Mouse (Mus musculus): ENCODE data around the gene Copz2. TPM values are rescaled to one million over a fixed set of nuclear protein-coding genes. Genes with fewer than 3 reads are reported as not detected.

Gene Copz2
- polyA plus RNA-seq, 1 experiment from 2014 or later, result 10.4 TPM

GRCm38 (mm10) chr11:96832973-96833372 is 16.7 kb upstream of the Copz2 start:
- no peak overlapping the region for H3K4me3 ChIP-seq (replicated peaks; ENCODE audit: low read length)
- no peak overlapping the region for H3K9ac ChIP-seq (replicated peaks; ENCODE audit: low read depth, low read length)
- WGBS, result 66% methylated on average over 2 of the region's 2 CpGs
- no peaks in the 10 kb centered on the region for H3K36me3 ChIP-seq (ENCODE audit: control insufficient read depth, insufficient read depth)
- H3K27me3 ChIP-seq (replicated peaks; ENCODE audit: control insufficient read depth, insufficient read depth, low read length), result no peaks in the 10 kb centered on the region
- ATAC-seq, result no peak
- no peak overlapping the region for H3K4me2 ChIP-seq (ENCODE audit: low read length)
- H3K4me1 ChIP-seq (replicated peaks; ENCODE audit: control insufficient read depth, insufficient read depth, low read length), result peaks cover 13% of the 10 kb centered on the region
- no peak overlapping the region for H3K27ac ChIP-seq (ENCODE audit: low read length)
- H3K9me3 ChIP-seq (ENCODE audit: control insufficient read depth, low read length), result no peaks in the 10 kb centered on the region

- H3K9ac ChIP-seq (replicated peaks; ENCODE audit: low read depth, low read length), result no peak overlapping the region
- H3K4me2 ChIP-seq (ENCODE audit: low read length), result no peak overlapping the region
- H3K27me3 ChIP-seq (replicated peaks; ENCODE audit: control insufficient read depth, insufficient read depth, low read length), result no peaks in the 10 kb centered on the region
- H3K4me1 ChIP-seq (replicated peaks; ENCODE audit: control insufficient read depth, insufficient read depth, low read length), result peaks cover 4% of the 10 kb centered on the region
- H3K4me3 ChIP-seq (replicated peaks; ENCODE audit: low read length), result no peak overlapping the region
- ATAC-seq, result no peak
- no peak overlapping the region for H3K27ac ChIP-seq (ENCODE audit: low read length)
- WGBS, result 95% methylated on average over 1 of the region's 1 CpGs
- H3K36me3 ChIP-seq (ENCODE audit: control insufficient read depth, insufficient read depth), result no peaks in the 10 kb centered on the region
- H3K9me3 ChIP-seq (ENCODE audit: control insufficient read depth, low read length), result no peaks in the 10 kb centered on the region
These were observed 15.5 kb upstream of the Copz2 start for GRCm38 (mm10) chr11:96834127-96834526.

GRCm38 (mm10) chr11:96837298-96837697 is 12.4 kb upstream of the Copz2 start:
- 30% methylated on average over 9 of the region's 9 CpGs for WGBS
- no peaks in the 10 kb centered on the region for H3K27me3 ChIP-seq (replicated peaks; ENCODE audit: control insufficient read depth, insufficient read depth, low read length)
- H3K9ac ChIP-seq (replicated peaks; ENCODE audit: low read depth, low read length), result no peak overlapping the region
- H3K4me2 ChIP-seq (ENCODE audit: low read length), result no peak overlapping the region
- H3K36me3 ChIP-seq (ENCODE audit: control insufficient read depth, insufficient read depth), result no peaks in the 10 kb centered on the region
- H3K4me3 ChIP-seq (replicated peaks; ENCODE audit: low read length), result no peak overlapping the region
- no peak for ATAC-seq
- H3K9me3 ChIP-seq (ENCODE audit: control insufficient read depth, low read length), result no peaks in the 10 kb centered on the region
- no peaks in the 10 kb centered on the region for H3K4me1 ChIP-seq (replicated peaks; ENCODE audit: control insufficient read depth, insufficient read depth, low read length)
- H3K27ac ChIP-seq (ENCODE audit: low read length), result no peak overlapping the region

- Histone ChIP-seq H3K27ac (ENCODE audit: low read length) (no peak overlapping the region), H3K9me3 (ENCODE audit: control insufficient read depth, low read length) (no peaks in the 10 kb centered on the region), H3K36me3 (ENCODE audit: control insufficient read depth, insufficient read depth) (no peaks in the 10 kb centered on the region), H3K4me1 (replicated peaks; ENCODE audit: control insufficient read depth, insufficient read depth, low read length) (no peaks in the 10 kb centered on the region), H3K4me3 (replicated peaks; ENCODE audit: low read length) (no peak overlapping the region), H3K27me3 (replicated peaks; ENCODE audit: control insufficient read depth, insufficient read depth, low read length) (no peaks in the 10 kb centered on the region), H3K9ac (replicated peaks; ENCODE audit: low read depth, low read length) (no peak overlapping the region), H3K4me2 (ENCODE audit: low read length) (no peak overlapping the region)
- 71% methylated on average over 4 of the region's 4 CpGs for WGBS
- ATAC-seq, result no peak
These were observed 11.3 kb upstream of the Copz2 start for GRCm38 (mm10) chr11:96838341-96838740.

- no peak overlapping the region for H3K27ac ChIP-seq (ENCODE audit: low read length)
- H3K4me1 ChIP-seq (replicated peaks; ENCODE audit: control insufficient read depth, insufficient read depth, low read length), result no peaks in the 10 kb centered on the region
- ATAC-seq, result no peak
- no peak overlapping the region for H3K4me3 ChIP-seq (replicated peaks; ENCODE audit: low read length)
- H3K27me3 ChIP-seq (replicated peaks; ENCODE audit: control insufficient read depth, insufficient read depth, low read length), result no peaks in the 10 kb centered on the region
- H3K9me3 ChIP-seq (ENCODE audit: control insufficient read depth, low read length), result no peaks in the 10 kb centered on the region
- no peak overlapping the region for H3K9ac ChIP-seq (replicated peaks; ENCODE audit: low read depth, low read length)
- H3K36me3 ChIP-seq (ENCODE audit: control insufficient read depth, insufficient read depth), result no peaks in the 10 kb centered on the region
- 71% methylated on average over 7 of the region's 7 CpGs for WGBS
- H3K4me2 ChIP-seq (ENCODE audit: low read length), result no peak overlapping the region
These were observed 10.2 kb upstream of the Copz2 start for GRCm38 (mm10) chr11:96839428-96839827.

GRCm38 (mm10) chr11:96839877-96840276 is 9.8 kb upstream of the Copz2 start:
- Histone ChIP-seq H3K4me3 (replicated peaks; ENCODE audit: low read length) (no peak overlapping the region), H3K27me3 (replicated peaks; ENCODE audit: control insufficient read depth, insufficient read depth, low read length) (no peaks in the 10 kb centered on the region), H3K36me3 (ENCODE audit: control insufficient read depth, insufficient read depth) (no peaks in the 10 kb centered on the region), H3K9ac (replicated peaks; ENCODE audit: low read depth, low read length) (no peak overlapping the region), H3K4me1 (replicated peaks; ENCODE audit: control insufficient read depth, insufficient read depth, low read length) (no peaks in the 10 kb centered on the region), H3K27ac (ENCODE audit: low read length) (no peak overlapping the region), H3K4me2 (ENCODE audit: low read length) (no peak overlapping the region), H3K9me3 (ENCODE audit: control insufficient read depth, low read length) (no peaks in the 10 kb centered on the region)
- WGBS, result 61% methylated on average over 3 of the region's 3 CpGs
- ATAC-seq, result no peak

- Histone ChIP-seq H3K27ac (ENCODE audit: low read length) (no peak overlapping the region), H3K4me3 (replicated peaks; ENCODE audit: low read length) (no peak overlapping the region), H3K36me3 (ENCODE audit: control insufficient read depth, insufficient read depth) (no peaks in the 10 kb centered on the region), H3K9ac (replicated peaks; ENCODE audit: low read depth, low read length) (no peak overlapping the region), H3K27me3 (replicated peaks; ENCODE audit: control insufficient read depth, insufficient read depth, low read length) (no peaks in the 10 kb centered on the region), H3K4me1 (replicated peaks; ENCODE audit: control insufficient read depth, insufficient read depth, low read length) (no peaks in the 10 kb centered on the region), H3K9me3 (ENCODE audit: control insufficient read depth, low read length) (no peaks in the 10 kb centered on the region), H3K4me2 (ENCODE audit: low read length) (no peak overlapping the region)
- no peak for ATAC-seq
- WGBS, result 40% methylated on average over 8 of the region's 8 CpGs
These were observed 9.4 kb upstream of the Copz2 start for GRCm38 (mm10) chr11:96840290-96840689.

- H3K4me2 ChIP-seq (ENCODE audit: low read length), result no peak overlapping the region
- no peak overlapping the region for H3K4me3 ChIP-seq (replicated peaks; ENCODE audit: low read length)
- no peaks in the 10 kb centered on the region for H3K36me3 ChIP-seq (ENCODE audit: control insufficient read depth, insufficient read depth)
- no peaks in the 10 kb centered on the region for H3K4me1 ChIP-seq (replicated peaks; ENCODE audit: control insufficient read depth, insufficient read depth, low read length)
- H3K9me3 ChIP-seq (ENCODE audit: control insufficient read depth, low read length), result no peaks in the 10 kb centered on the region
- no peak for ATAC-seq
- no peak overlapping the region for H3K27ac ChIP-seq (ENCODE audit: low read length)
- H3K27me3 ChIP-seq (replicated peaks; ENCODE audit: control insufficient read depth, insufficient read depth, low read length), result peaks cover 1% of the 10 kb centered on the region; the same call in 1 of the 2 replicates
- no peak overlapping the region for H3K9ac ChIP-seq (replicated peaks; ENCODE audit: low read depth, low read length)
- WGBS, result 52% methylated on average over 3 of the region's 3 CpGs
These were observed 6.0 kb upstream of the Copz2 start for GRCm38 (mm10) chr11:96843627-96844026.

GRCm38 (mm10) chr11:96847240-96847639 is 2.4 kb upstream of the Copz2 start:
- 56% methylated on average over 3 of the region's 3 CpGs for WGBS
- Histone ChIP-seq H3K9me3 (ENCODE audit: control insufficient read depth, low read length) (no peaks in the 10 kb centered on the region), H3K9ac (replicated peaks; ENCODE audit: low read depth, low read length) (no peak overlapping the region), H3K27me3 (replicated peaks; ENCODE audit: control insufficient read depth, insufficient read depth, low read length) (peaks cover 12% of the 10 kb centered on the region; the same call in 1 of the 2 replicates), H3K36me3 (ENCODE audit: control insufficient read depth, insufficient read depth) (no peaks in the 10 kb centered on the region), H3K4me2 (ENCODE audit: low read length) (no peak overlapping the region), H3K4me3 (replicated peaks; ENCODE audit: low read length) (no peak overlapping the region), H3K27ac (ENCODE audit: low read length) (no peak overlapping the region), H3K4me1 (replicated peaks; ENCODE audit: control insufficient read depth, insufficient read depth, low read length) (peaks cover 10% of the 10 kb centered on the region)
- ATAC-seq, result no peak

- Histone ChIP-seq H3K27me3 (replicated peaks; ENCODE audit: control insufficient read depth, insufficient read depth, low read length) (peaks cover 12% of the 10 kb centered on the region; the same call in 1 of the 2 replicates), H3K36me3 (ENCODE audit: control insufficient read depth, insufficient read depth) (no peaks in the 10 kb centered on the region), H3K27ac (ENCODE audit: low read length) (no peak overlapping the region), H3K9me3 (ENCODE audit: control insufficient read depth, low read length) (no peaks in the 10 kb centered on the region), H3K9ac (replicated peaks; ENCODE audit: low read depth, low read length) (no peak overlapping the region), H3K4me2 (ENCODE audit: low read length) (no peak overlapping the region), H3K4me1 (replicated peaks; ENCODE audit: control insufficient read depth, insufficient read depth, low read length) (peaks cover 10% of the 10 kb centered on the region), H3K4me3 (replicated peaks; ENCODE audit: low read length) (no peak overlapping the region)
- WGBS, result 50% methylated on average over 9 of the region's 9 CpGs
- no peak for ATAC-seq
These were observed 976 bp upstream of the Copz2 start for GRCm38 (mm10) chr11:96848694-96849093.

All from forebrain, embryonic 16.5 days (tissue).